Mouse (Mus musculus): ENCODE data around the gene Sfrp4. TPM values are rescaled to one million over a fixed set of nuclear protein-coding genes. Genes with fewer than 3 reads are reported as not detected.

The Sfrp4 gene
- polyA plus RNA-seq, 1 experiment from 2014 or later: 0.53 TPM

DNA sequence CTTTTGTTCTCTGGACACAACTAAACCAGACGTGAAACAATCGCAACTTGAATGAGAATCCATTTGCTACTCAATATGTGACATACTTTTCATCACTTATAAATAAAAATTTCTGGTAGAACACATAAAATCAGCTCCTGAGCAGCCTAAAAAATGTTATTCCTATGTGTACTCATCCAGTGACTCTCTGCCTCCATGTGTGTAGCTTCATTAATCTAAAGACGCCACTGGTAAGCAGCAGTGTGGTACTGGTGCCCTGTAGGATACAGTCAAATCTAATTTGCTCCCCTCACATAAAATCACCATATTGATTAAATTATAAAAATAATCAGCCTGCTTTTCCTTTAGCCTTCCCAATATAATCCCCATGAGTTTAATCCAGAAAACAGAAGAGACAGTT is 9.9 kb upstream of the Sfrp4 start:
- no peak overlapping the region for H3K27ac ChIP-seq
- no peaks in the 10 kb centered on the region for H3K4me1 ChIP-seq (replicated peaks)
- no peaks in the 10 kb centered on the region for H3K27me3 ChIP-seq
- H3K9me3 ChIP-seq (replicated peaks): no peaks in the 10 kb centered on the region
- no peak overlapping the region for H3K4me2 ChIP-seq
- WGBS: 81% methylated on average over 3 of the region's 3 CpGs
- no peak for ATAC-seq (replicated peaks; ENCODE audit: insufficient number of reproducible peaks, insufficient read depth, low FRiP score, low read depth)
- H3K36me3 ChIP-seq: no peaks in the 10 kb centered on the region
- H3K9ac ChIP-seq: no peak overlapping the region
- no peak overlapping the region for H3K4me3 ChIP-seq

DNA sequence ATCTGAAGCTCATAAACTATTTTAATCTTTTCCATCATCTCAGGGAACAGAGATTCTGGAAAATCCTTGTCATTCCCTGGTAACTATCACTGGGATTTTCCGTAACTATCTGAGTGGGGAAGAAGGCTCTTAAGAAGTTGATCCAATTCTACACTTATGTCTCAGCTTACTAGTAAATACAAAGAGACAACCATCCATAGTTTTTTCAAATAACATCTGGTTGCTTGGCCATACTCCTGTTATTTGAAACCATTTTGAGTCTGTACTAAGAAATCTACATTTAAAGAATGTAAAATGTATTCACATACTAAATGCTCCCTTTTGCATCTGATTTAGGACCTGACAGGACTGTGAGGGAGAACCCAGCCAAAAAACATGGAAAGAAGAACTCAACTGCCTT is 9.5 kb upstream of the Sfrp4 start:
- Histone ChIP-seq H3K4me1 (replicated peaks) (no peaks in the 10 kb centered on the region), H3K36me3 (no peaks in the 10 kb centered on the region), H3K9ac (no peak overlapping the region), H3K27me3 (no peaks in the 10 kb centered on the region), H3K4me3 (no peak overlapping the region), H3K27ac (no peak overlapping the region), H3K9me3 (replicated peaks) (no peaks in the 10 kb centered on the region), H3K4me2 (no peak overlapping the region)
- 80% methylated on average over 1 of the region's 1 CpGs for WGBS
- ATAC-seq (replicated peaks; ENCODE audit: insufficient number of reproducible peaks, insufficient read depth, low FRiP score, low read depth): no peak

DNA sequence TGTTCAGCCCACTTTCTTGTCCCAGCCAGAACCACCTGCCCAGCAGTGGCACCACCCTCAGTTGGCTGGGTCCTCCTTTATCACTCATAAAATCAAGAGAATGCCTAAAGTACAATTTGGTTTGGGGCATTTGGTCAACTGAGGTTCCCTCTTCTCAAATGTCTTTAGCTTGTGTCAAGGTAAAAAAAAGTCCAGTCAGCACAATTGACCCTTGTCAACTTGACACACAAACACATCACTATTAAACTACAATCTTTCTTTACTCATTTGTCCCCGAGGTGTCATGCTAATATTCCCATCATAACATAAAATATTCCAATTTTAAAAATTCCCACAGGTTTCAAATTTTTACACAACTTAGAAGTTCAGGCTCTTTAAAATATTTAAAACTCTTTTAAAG is 8.6 kb upstream of the Sfrp4 start:
- Histone ChIP-seq H3K9me3 (replicated peaks) (no peaks in the 10 kb centered on the region), H3K4me2 (no peak overlapping the region), H3K4me3 (no peak overlapping the region), H3K27me3 (no peaks in the 10 kb centered on the region), H3K9ac (no peak overlapping the region), H3K27ac (no peak overlapping the region), H3K4me1 (replicated peaks) (peaks cover 6% of the 10 kb centered on the region; the same call in 1 of the 2 replicates), H3K36me3 (no peaks in the 10 kb centered on the region)
- WGBS: 78% methylated on average over 1 of the region's 1 CpGs
- ATAC-seq (replicated peaks; ENCODE audit: insufficient number of reproducible peaks, insufficient read depth, low FRiP score, low read depth): no peak

DNA sequence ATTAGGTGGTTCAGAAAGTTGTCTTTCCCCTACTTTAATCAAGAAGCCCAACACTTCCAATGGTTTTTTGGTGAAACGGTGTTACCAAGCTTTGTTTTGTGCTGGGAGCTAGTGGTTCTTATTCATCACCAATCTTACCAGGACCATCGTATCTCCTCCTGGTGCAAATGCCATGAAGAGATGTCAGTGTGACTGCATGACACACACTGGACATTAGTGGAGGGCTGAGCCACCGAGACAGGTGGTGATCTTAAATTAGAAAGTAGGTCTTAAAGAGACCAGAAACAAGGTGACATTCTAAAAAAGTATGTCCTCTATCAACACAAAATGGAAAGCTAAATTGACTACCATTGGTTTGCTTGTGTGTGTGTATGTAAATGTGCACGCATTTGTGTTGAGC is 4.8 kb upstream of the Sfrp4 start:
- no peaks in the 10 kb centered on the region for H3K36me3 ChIP-seq
- H3K4me1 ChIP-seq (replicated peaks): peaks cover 9% of the 10 kb centered on the region
- no peak for ATAC-seq (replicated peaks; ENCODE audit: insufficient number of reproducible peaks, insufficient read depth, low FRiP score, low read depth)
- H3K4me3 ChIP-seq: no peak overlapping the region
- H3K27me3 ChIP-seq: no peaks in the 10 kb centered on the region
- H3K9me3 ChIP-seq (replicated peaks): no peaks in the 10 kb centered on the region
- 85% methylated on average over 4 of the region's 4 CpGs for WGBS
- H3K4me2 ChIP-seq: peak overlapping the region; percentile 96
- no peak overlapping the region for H3K27ac ChIP-seq
- no peak overlapping the region for H3K9ac ChIP-seq

DNA sequence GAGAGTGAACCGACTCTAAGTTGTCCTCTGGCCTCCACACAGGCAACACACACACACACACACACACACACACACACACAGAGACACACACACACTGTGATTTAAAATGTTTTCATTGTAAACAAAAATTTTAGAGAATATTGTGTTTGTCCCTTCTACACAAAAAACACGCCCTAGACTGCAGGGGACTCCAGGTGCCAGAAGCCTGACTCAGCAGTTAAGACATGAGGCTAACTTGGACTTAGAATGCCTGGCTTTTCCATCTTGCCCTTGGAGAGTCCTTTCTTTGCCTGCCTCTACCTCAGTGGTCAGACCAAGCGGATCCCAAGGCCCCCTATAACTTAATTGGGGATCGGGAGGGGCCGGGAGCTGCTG is 4.1 kb upstream of the Sfrp4 start:
- Histone ChIP-seq H3K36me3 (no peaks in the 10 kb centered on the region), H3K4me1 (replicated peaks) (peaks cover 15% of the 10 kb centered on the region), H3K9ac (peak overlapping the region; percentile 76), H3K4me3 (peak overlapping the region; percentile 84), H3K27ac (peak overlapping the region; percentile 82), H3K4me2 (peak overlapping the region; percentile 96), H3K9me3 (replicated peaks) (no peaks in the 10 kb centered on the region), H3K27me3 (peaks cover 7% of the 10 kb centered on the region)
- 8% methylated on average over 5 of the region's 5 CpGs for WGBS
- no peak for ATAC-seq (replicated peaks; ENCODE audit: insufficient number of reproducible peaks, insufficient read depth, low FRiP score, low read depth)

DNA sequence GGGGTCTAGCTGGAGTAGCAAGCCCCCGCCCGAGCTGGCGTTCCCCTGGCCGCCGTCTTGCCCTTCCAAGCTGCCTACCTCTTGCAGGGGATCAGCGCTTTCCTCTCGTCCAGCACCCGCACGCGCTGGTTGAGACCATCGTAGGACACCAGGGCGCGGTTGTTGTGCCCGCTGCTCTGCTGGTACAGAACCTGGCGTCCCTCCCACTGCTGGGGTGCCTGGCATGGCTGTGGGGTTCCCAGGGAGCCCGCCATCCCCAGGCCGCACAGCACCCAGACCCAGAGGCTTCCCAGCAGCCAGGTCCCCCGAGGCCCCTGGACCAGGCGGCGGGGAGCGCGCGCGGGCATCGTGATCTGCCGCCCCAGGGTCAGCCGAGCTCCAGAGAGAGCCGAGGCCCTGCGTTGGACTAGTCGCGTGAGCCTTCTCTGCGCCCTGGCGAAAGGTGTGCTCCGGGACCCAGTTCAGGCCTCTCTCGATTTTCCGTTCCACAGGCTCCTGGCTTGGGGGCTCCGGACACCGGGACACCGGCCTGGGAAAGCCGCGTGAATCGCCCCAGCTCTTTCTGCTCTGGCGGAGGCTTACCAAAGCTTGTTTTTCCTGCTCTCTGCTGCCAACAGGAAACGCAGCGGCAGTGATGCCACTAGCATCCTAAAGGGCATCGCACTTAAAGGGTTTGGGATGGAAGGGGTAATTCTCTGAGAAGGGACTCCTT is 3.5 kb upstream of the Sfrp4 start, which contains the start of gene Epdr1:
Gene Epdr1, minus strand, starts transcription at position 712 of the 712 bp plus-strand sequence.
- H3K4me1 ChIP-seq (replicated peaks): peaks cover 15% of the 10 kb centered on the region

DNA sequence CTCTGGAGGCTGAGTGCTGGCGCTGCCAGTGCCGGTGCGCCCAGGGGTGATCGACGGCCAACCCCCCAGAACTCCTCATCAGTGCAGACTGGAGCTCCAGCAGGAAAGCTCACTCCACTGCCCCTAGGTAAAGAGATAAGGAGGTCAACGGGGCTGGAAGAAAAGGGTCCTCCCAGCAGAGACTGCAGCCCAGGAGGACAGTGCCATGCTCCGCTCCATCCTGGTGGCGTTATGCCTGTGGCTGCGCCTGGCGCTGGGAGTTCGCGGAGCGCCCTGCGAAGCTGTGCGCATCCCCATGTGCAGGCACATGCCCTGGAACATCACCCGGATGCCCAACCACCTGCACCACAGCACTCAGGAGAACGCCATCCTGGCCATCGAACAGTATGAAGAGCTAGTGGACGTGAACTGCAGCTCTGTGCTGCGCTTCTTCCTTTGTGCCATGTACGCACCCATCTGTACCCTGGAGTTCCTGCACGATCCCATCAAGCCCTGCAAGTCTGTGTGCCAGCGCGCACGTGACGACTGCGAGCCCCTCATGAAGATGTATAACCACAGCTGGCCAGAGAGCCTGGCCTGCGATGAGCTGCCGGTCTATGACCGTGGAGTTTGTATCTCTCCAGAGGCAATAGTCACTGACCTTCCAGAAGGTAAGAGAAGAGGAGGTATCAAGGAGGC is 463 bp downstream of the Sfrp4 start:
- peak; percentile 33; the same call in 1 of the 2 replicates for ATAC-seq (replicated peaks; ENCODE audit: insufficient number of reproducible peaks, insufficient read depth, low FRiP score, low read depth)
- peaks cover 16% of the 10 kb centered on the region for H3K27me3 ChIP-seq
- peak overlapping the region; percentile 51 for H3K4me3 ChIP-seq
- H3K36me3 ChIP-seq: no peaks in the 10 kb centered on the region
- H3K9ac ChIP-seq: peak overlapping the region; percentile 39
- H3K9me3 ChIP-seq (replicated peaks): no peaks in the 10 kb centered on the region
- WGBS: 19% methylated on average over 30 of the region's 30 CpGs
- peaks cover 15% of the 10 kb centered on the region for H3K4me1 ChIP-seq (replicated peaks)
- H3K4me2 ChIP-seq: peak overlapping the region; percentile 91
- no peak overlapping the region for H3K27ac ChIP-seq

More for the DNA sequence above, 3.5 kb upstream of the Sfrp4 start, which contains the start of gene Epdr1:
- under 1% methylated on average over 46 of the region's 46 CpGs for WGBS
- Histone ChIP-seq H3K4me3 (peak within 1 kb of the TSS; percentile 84), H3K36me3 (no peaks in the 10 kb centered on the region), H3K27me3 (peaks cover 13% of the 10 kb centered on the region), H3K4me2 (peak within 1 kb of the TSS; percentile 96), H3K9ac (peak within 1 kb of the TSS; percentile 76), H3K27ac (peak within 1 kb of the TSS; percentile 82), H3K9me3 (replicated peaks) (no peaks in the 10 kb centered on the region)
- peak; percentile 62 for ATAC-seq (replicated peaks; ENCODE audit: insufficient number of reproducible peaks, insufficient read depth, low FRiP score, low read depth)

DNA sequence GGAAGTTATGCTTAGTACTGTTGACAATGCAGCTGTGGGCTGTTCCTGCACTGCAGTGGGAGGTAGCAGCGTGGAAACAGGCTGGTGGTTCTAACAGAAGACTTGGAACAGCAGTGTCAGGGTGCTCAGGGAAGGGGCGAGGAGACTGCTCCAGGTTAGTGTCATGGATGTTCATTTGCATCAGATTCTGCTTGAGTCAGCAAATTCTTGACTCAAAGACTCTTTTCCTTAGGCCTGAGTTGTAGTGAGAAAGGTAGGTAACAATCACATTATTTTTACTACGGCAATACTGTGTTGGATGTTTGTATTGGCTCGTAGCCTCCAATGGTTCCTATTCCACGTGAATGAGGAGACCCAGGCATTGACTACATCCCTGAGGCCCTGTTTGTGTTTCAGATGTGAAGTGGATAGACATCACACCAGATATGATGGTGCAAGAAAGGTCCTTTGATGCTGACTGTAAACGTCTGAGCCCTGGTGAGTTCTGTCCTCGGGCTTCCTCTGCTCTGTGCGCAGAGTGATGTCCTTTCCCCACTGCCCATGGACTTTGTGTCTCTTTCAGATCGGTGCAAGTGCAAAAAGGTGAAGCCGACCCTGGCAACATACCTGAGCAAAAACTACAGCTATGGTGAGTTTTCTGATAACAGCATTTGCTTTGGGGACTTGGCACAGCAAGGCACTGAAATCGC is 1.9 kb downstream of the Sfrp4 start:
- Histone ChIP-seq H3K9ac (no peak overlapping the region), H3K27ac (no peak overlapping the region), H3K27me3 (peaks cover 16% of the 10 kb centered on the region), H3K4me1 (replicated peaks) (peaks cover 9% of the 10 kb centered on the region), H3K9me3 (replicated peaks) (no peaks in the 10 kb centered on the region), H3K4me3 (no peak overlapping the region), H3K4me2 (no peak overlapping the region), H3K36me3 (no peaks in the 10 kb centered on the region)
- ATAC-seq (replicated peaks; ENCODE audit: insufficient number of reproducible peaks, insufficient read depth, low FRiP score, low read depth): no peak
- WGBS: 82% methylated on average over 11 of the region's 11 CpGs

DNA sequence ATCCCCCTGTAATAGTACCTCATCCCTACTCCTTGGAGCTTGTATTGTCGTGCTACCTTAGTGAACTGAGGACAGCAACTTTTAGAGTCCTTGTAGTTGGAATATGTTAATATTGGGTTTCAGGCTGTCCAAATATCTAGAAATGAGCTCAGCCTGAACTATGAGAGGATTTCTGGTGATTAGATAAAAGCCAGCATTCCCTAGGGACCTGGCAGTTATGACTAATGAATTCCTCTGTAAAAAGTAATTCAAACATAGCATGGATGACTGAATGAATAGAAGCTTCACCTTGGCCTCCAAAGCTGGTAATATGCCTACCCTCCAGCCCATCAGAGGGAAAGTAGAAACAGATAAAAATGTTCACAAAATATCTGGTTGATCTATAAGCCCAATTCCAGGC is 3.6 kb downstream of the Sfrp4 start:
- Histone ChIP-seq H3K4me1 (replicated peaks) (peaks cover 9% of the 10 kb centered on the region), H3K27ac (no peak overlapping the region), H3K9me3 (replicated peaks) (no peaks in the 10 kb centered on the region), H3K4me2 (no peak overlapping the region), H3K9ac (no peak overlapping the region), H3K4me3 (no peak overlapping the region), H3K36me3 (no peaks in the 10 kb centered on the region), H3K27me3 (peaks cover 16% of the 10 kb centered on the region)
- WGBS: 72% methylated on average over 1 of the region's 1 CpGs
- ATAC-seq (replicated peaks; ENCODE audit: insufficient number of reproducible peaks, insufficient read depth, low FRiP score, low read depth): no peak

DNA sequence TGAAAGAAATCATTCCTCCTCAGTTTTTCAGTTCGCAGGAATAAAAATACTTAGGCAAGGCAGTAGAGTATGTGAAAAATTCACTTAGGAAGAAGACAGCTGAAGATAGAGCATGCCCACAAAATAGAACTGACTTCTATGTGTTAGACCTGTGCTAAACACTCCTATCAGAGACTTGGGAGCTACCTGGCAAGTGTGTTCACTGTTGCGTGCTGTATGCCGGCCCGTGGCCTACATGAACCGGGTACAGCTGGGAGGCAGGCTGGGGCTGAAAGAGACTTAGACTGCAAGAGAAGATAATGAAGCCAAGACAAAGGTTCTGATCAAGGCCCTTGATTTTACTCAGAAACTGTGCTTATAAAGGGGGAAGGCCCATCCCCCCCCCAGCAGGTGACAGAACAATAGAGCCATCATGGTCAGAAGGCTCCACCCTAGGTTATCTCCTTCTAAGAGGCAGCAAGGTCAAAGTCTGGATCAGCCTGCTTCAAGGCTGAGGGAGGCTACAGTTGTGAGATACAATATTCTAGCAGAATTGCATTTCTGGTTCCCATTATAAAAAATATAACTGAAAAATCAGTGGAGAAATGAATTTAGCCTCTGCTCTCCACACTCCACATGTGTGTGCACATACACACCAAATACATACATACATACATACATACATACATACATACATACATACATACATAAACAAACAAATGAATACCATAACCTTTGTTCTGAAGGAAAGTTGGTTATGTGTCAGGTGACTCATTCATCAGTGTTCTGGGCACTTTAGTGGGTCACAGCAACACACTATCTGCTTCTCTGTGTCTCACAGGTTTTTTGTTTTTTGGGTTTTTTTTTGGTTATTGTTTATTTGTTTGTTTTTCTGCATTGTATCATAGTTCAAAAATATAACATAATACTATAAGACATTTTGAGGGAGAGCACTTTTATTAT is 8.1 kb downstream of the Sfrp4 start:
- Histone ChIP-seq H3K9ac (no peak overlapping the region), H3K4me2 (no peak overlapping the region), H3K36me3 (no peaks in the 10 kb centered on the region), H3K9me3 (replicated peaks) (no peaks in the 10 kb centered on the region), H3K4me3 (no peak overlapping the region), H3K27ac (no peak overlapping the region), H3K27me3 (no peaks in the 10 kb centered on the region), H3K4me1 (replicated peaks) (no peaks in the 10 kb centered on the region)
- ATAC-seq (replicated peaks; ENCODE audit: insufficient number of reproducible peaks, insufficient read depth, low FRiP score, low read depth): no peak
- WGBS: 87% methylated on average over 5 of the region's 5 CpGs

DNA sequence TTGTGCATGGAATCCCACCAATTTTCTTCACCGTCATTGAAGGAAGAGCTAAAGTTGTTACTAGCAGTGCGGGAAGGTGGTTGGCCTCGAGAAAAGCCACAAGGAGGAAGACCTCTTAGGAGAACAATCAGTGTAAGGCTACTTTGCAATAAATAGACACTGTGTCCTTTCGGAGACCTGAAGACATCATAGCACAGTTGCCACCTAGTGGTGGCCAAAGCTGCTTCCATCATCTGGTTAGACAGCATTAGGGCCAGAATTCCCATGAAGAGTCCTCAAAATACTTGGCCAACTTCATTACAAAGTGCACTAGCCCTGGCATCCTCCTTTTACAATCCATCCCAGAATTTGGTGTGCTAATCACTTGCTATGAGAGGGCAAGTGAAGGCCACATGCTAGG is 13.2 kb downstream of the Sfrp4 start:
- Histone ChIP-seq H3K9me3 (replicated peaks) (no peaks in the 10 kb centered on the region), H3K36me3 (no peaks in the 10 kb centered on the region), H3K9ac (no peak overlapping the region), H3K27ac (no peak overlapping the region), H3K27me3 (no peaks in the 10 kb centered on the region), H3K4me3 (no peak overlapping the region), H3K4me2 (no peak overlapping the region), H3K4me1 (replicated peaks) (no peaks in the 10 kb centered on the region)
- ATAC-seq (replicated peaks; ENCODE audit: insufficient number of reproducible peaks, insufficient read depth, low FRiP score, low read depth): no peak
- WGBS: 56% methylated on average over 4 of the region's 4 CpGs

All from heart, embryonic 15.5 days (tissue).